Mouse (Mus musculus): ENCODE results near the gene Rabgap1l.
"Not testable (repeated sequence)": the region's sequence is repeated elsewhere in the genome, so short reads cannot be mapped to it uniquely, and the experiment has no call there.

Rabgap1l gene

DNA sequence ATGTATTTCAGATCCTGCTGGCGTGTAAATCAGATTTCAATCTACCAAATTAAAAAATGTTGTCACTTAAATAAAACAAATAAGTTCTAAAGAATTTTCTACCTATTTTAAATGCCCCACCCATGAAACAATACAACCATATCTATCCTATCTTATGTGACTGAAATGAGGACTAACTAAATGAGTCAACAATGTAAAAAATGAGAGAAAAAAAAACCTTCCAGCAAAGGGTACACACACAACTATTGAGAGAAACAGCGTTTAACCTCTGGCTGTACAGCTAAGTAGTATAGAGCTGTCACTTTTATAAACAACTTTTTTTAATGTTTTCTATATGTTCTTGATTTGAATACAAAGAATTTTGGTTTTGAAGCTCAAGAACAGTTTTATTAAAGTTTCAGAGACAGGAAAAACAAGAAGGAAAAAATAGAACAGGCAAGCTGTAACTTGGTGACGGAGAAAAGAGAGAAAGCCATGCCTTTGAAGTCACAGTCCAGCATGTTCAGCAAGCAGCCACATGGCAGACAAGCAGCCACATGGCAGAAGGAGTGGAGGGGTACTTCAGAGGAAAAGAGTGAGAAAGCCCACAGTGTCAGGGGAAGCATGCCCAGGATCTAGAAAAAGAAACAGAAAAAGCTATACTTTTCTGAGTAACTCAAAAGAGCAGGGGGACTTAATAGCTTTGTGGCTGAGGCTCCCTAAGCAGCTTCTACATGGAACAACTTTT lies 120.8 kb downstream of the Rabgap1l start:
- ChIA-PET POLR2A (interaction anchor here in 2 of 4 experiments (0.8 to 1.6 kb wide), 2 partner anchors 18 to 23 kb away, joined by 3 to 4 read pairs; no protein-coding TSS in a partner anchor), CTCF (interaction anchor here in 1 of 4 experiments (0.6 kb wide), 1 partner anchor 392 kb away, joined by 9 read pairs; no protein-coding TSS in a partner anchor)

DNA sequence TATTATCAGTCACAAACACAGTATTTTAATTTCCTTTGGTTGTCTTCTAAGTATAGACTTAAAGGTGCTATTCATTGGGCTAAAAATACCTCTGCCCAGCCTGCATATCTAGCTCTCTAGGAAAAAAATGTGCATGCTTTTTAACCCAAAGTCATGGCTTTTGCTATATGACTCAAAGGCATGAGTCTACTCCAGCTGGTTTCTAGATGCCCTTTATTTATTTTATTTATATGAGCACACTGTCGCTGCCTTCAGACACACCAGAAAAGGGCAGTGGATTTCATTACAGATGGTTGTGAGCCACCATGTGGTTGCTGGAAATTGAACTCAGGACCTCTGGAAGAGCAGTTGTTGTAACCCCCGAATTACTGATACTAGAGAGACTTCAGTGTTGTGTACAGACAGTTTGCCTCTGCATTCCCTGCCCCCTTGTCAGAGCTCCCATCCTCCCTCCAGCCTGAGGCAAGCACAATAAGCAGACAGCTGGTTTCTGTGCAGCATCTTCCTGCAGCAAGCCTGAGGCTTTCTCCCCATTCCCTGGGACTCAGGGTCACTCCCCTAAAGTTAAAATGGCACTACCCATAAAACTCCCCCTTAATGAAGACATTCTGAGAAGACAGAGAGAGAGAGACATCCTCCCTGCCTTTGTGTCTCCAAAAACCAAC lies 137.1 kb downstream of the Rabgap1l start:
- POLR2A ChIA-PET, result interaction anchor here in 1 of 4 experiments (0.6 to 1.1 kb wide), 2 partner anchors 11 to 485 kb away, joined by 3 to 4 read pairs; no protein-coding TSS in a partner anchor

DNA sequence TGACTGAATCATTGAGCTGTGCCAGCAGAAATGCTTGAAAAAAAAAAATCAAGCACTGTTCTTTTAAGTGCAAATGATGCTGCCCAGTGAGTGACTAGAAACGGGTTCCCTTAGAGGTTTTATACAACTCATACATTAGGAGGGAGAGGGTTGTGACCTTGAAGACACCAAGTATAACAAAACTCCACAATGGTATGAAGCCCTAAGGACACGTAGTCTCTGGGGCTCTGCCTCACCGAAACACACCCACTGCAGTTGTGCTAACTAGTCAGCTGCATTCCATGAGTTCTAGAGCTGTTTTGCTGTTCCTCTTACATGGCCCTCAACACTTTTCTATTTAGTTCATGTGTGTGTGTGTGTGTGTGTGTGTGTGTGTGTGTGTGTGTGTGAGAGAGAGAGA lies 141.3 kb downstream of the Rabgap1l start:
- CTCF ChIA-PET, result no interaction called here
- POLR2A ChIA-PET, result interaction anchor here in 2 of 4 experiments (0.7 to 2.4 kb wide), 6 partner anchors 16 to 441 kb away, joined by 3 to 6 read pairs (median 3); no protein-coding TSS in a partner anchor

More for the DNA sequence above, 137.1 kb downstream of the Rabgap1l start:
- CTCF ChIA-PET, result no interaction called here

DNA sequence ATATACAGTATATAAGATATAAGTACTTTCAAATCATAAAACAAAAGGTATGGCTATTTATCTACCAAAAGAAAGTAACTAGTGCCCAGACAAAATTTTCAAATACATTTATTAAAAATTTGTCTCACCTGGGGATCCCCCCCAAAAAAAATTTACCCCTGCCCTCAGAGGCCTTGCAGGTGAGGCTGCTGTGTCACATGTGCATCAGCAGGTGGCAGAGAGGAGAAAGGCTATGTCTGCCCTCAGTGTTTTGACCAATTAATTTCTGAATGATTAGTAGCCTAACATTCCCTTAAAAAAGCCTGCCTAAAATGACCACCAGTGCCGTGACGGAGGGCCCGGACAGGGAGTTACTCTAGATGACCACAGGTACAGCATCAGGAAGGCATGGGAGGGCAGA lies 147.6 kb downstream of the Rabgap1l start:
- CTCF ChIA-PET, result interaction anchor here in 1 of 4 experiments (0.7 kb wide), 1 partner anchor 551 kb away, joined by 3 read pairs; no protein-coding TSS in a partner anchor

DNA sequence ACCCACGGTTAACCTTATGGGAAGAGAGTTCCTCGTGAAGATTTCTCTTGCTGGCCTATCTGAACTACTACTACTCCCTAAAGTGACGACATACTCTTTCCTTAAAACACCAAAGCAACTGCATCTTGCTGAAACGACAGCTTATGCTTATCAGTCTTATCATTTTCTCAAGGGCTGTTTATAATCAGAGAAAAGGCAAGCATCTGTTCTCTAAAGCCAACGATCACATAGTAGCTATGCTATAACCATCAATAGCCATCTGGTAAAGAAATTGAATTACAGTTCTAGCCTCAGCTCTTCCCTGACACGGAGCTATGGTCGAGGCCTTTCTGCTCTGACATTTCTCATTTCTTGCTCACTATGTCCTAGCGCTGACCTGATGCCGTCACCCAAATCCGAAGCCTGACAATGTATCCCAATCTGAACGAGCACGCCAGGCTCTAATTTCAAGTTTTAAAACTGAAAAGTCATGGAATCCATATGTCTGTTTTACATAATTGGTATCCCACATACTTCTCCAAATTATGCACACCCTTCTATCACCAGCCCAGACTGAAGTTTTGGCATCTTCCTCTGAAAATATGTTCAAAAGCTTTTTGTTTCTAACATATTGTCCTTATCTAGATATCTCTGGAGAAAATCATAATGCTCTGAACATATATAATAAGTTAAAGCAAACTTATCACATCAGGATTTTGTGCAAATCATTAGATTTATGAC lies 164.6 kb downstream of the Rabgap1l start:
- CTCF ChIA-PET, result no interaction called here

More for the DNA sequence above, 147.6 kb downstream of the Rabgap1l start:
- POLR2A ChIA-PET, result interaction anchor here in 1 of 4 experiments (1.0 kb wide), 1 partner anchor 10 kb away, joined by 4 read pairs; no protein-coding TSS in a partner anchor

DNA sequence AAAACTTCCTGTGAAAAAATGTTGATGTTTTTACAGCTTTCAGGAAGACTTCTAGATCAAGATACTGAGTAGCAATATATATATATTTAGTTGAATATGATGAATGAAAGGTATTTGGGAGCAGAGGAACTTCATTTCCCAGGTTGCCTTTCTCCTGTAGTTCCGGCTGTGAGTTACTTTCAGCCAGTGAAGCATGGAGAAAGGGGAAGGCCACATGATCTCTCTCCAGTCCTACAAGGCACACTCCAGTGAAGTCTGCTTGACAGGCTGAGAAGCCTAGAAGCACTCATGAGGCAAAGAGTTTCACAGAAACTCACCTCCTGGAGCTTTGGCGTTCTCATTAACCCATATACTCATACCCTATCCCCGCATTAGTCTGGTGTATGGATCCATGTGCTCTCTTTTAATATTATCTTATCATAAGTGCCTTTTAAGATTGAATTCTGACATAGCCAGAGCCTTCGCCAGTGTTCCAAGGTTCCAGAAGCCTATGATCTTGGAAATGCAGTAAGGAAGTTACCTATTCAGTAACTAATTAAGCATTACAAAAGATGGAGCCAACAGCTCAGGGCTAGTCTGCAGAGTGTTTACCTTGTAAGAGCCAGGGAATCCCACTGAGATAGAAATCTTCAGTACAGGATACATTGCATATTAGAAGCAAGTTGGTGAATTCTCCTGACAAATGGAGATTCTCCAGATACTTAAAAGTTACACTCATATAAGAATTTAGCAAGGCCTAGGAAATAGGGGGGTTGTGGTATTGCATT lies 168.5 kb downstream of the Rabgap1l start:
- CTCF ChIA-PET, result not testable (repeated sequence)
- POLR2A ChIA-PET, result interaction anchor here in 1 of 4 experiments (1.2 kb wide), 1 partner anchor 25 kb away, joined by 3 read pairs; no protein-coding TSS in a partner anchor

More for the DNA sequence above, 164.6 kb downstream of the Rabgap1l start:
- POLR2A ChIA-PET, result no interaction called here

DNA sequence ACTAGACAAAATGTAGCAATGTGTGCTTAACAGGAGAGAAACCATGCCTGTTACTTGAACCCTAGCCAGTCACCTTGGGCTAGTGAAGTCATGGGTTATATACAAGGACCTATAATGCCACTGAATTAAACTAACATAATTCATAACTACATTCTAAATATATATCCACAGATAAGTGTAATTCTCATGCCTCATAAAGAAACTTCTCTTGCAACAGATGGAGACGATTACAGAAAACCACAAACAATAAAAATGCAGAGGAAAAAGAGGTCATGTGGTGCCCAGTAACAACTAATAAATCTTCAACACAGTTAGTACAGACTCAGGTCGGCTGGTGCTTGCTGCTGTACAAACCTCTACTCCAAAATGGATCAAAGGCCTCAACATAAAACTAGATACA lies 174.8 kb downstream of the Rabgap1l start:
- ChIA-PET POLR2A (no interaction called here), CTCF (no interaction called here)

DNA sequence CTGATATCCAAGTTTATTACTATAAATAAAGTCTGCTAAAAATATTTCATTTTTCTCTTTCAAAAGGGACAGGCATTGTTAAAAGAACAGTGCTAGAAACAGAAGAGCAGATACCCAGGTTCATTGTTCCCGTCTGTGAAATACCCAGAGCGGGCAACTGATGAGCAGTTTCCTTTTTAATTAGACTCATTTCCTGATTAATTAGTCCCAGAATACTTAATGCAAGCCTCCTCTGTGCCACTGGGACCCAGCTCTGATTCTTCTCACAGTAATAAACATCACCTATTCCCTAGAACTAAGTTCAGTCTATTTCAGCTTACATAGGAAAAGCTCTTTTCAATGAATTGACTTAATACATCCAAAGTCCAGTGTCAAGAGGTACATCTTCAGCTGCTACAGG lies 186.6 kb downstream of the Rabgap1l start:
- CTCF ChIA-PET, result no interaction called here
- POLR2A ChIA-PET, result no interaction called here

DNA sequence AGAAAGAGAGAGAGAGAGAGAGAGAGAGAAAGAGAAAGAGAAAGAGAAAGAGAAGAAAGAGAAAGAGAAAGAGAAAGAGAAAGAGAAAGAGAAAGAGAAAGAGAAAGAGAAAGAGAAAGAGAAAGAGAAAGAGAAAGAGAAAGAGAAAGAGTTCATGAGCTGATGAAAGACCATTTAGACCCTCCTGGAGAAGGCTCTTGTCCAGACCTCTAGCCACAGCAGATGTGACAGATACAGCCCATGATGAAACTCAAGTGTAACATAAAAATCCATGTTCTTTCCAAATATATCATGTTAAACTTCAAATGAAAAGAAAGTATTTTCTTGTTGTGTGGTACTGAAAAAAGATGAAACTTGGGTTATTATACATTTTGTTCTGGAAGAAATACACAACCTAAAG lies 189.7 kb downstream of the Rabgap1l start:
- POLR2A ChIA-PET, CTCF ChIA-PET: not testable (repeated sequence)

DNA sequence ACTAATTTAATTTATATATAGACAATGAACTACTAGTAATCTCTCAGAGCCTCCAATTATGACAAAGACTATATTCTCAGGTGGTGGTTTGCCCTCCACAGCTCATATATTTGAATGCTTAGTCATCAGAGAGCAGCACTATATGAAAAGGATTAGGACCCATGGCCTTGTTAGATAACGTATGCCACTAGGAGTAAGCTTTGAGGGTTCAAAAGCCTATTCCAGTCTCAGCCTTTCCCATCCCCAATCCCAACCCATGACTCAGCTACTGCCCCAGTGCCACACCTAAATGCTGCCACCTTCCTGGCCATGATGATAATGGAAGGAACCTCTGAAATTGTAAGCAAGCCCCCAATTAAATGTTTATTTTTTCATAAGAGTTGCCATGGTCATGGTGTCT lies 195.6 kb downstream of the Rabgap1l start:
- ChIA-PET POLR2A (no interaction called here), CTCF (interaction anchor here in 1 of 4 experiments (0.5 kb wide), 1 partner anchor 189 kb away, joined by 3 read pairs; no protein-coding TSS in a partner anchor)

DNA sequence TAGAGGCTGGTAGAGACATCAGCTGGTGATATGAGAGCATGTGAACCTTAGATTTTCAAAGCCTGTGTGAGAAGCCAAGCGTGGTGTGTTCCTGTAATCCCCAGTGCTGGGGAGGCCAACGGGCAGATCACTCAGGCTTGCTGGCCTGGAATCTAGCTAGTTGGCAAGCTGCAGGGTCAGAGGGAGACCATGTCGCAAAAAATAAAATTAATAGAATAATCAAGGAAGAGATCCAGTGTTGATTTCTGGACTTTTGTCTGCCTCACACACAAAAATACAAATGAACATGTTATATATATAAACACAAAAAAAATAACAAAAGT lies 196.1 kb downstream of the Rabgap1l start:
- POLR2A ChIA-PET, result no interaction called here
- CTCF ChIA-PET, result no interaction called here

DNA sequence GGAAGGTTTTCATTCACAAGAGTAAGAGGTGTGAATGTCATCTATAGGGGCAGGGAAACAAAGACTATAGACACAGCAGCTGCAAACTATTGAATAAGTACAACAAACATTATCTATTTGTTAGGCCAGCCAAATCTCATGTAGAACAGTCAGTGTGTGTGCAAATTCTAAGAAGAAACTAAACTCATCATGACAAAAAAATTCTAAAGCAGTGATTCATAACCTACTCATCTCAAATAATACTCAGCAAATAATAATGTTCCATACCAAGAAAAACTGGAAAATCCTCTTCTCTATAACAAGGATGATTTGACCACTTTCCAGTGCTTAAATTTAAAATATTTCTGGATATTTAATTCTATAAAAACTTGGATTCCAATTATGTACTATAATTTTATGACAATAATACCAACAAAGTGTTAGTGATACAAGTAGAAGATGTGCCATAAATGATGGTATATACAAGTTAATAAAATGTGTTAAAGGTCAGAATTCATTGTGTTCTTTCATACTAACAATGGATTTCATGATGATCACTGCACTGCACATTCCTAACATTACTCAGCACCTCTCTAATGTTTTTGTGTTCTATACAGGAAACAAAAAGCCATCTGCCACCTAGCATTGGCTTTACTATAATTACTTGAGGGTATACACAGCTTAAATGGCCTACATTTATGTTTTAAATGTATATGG lies 196.6 kb downstream of the Rabgap1l start:
- CTCF ChIA-PET, result no interaction called here
- POLR2A ChIA-PET, result no interaction called here

DNA sequence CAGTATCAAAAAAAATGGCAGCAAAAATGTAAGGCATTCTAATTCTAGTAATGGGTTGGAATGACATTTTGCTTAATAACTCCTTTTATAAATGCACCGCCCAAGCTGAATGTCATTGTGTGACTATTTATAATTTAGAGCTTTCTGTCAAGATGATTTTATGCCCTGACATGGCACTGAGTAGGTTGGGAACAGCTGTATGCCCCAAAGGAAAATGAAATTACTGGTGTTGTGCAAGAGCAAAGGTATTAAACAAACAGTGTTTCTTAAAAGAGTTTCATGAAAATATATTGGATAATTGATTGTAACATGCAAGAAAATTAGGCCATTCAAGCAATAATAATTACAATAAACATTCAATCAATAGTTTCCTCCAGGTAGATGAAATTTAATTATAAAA lies 198.4 kb downstream of the Rabgap1l start:
- POLR2A ChIA-PET, result no interaction called here
- CTCF ChIA-PET, result no interaction called here

DNA sequence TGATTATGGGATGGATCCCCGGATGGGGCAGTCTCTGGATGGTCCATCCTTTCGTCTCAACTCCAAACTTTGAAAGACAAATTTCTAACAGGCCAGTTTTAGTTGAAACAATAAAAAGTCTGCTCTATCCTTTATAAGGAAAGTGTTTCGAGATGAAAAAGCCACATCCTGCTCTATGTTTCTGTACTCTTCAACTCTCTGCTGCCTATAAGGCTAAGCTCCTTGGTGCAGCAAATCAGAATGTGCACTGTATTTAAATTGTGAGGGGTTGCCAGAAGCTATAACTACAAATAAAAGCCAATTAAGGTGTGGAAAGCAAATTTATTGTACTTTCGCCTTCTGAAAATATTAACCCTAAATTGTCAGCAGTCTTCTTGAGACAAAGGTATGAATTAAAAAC lies 198.9 kb downstream of the Rabgap1l start:
- CTCF ChIA-PET, result interaction anchor here in 1 of 4 experiments (1.3 kb wide), 1 partner anchor 33 kb away, joined by 3 read pairs; no protein-coding TSS in a partner anchor
- POLR2A ChIA-PET, result no interaction called here

DNA sequence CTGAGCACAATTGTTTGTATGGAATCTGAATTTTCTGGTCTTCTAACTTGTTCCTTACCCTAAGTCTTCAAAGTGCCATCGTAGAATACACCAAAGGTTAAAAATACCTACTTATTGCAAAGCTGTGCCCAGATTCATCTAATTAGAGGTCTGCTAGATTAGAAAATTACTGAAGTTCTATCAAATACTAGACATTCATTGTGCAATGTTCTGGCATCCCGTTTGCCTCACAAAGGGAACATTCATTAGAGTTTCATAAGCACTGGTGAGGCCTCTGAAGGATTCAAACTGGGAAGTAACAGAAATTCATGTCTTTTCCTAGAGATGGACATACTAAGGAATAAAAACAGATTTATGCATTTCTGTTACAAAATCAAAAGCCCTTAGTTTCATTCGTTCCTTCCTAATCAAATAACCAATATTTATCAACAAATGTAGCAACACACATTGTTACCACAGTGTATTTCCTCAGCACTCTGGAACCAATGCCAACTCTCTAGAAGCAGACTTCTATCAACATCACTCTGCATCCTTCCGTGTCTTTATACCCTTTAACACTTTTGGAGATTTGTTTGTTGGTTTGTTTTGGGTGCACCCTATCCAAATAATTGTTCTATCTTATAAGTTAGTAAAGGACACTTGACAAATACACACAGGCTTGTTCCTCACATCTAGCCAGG lies 204.0 kb downstream of the Rabgap1l start:
- CTCF ChIA-PET, result no interaction called here

DNA sequence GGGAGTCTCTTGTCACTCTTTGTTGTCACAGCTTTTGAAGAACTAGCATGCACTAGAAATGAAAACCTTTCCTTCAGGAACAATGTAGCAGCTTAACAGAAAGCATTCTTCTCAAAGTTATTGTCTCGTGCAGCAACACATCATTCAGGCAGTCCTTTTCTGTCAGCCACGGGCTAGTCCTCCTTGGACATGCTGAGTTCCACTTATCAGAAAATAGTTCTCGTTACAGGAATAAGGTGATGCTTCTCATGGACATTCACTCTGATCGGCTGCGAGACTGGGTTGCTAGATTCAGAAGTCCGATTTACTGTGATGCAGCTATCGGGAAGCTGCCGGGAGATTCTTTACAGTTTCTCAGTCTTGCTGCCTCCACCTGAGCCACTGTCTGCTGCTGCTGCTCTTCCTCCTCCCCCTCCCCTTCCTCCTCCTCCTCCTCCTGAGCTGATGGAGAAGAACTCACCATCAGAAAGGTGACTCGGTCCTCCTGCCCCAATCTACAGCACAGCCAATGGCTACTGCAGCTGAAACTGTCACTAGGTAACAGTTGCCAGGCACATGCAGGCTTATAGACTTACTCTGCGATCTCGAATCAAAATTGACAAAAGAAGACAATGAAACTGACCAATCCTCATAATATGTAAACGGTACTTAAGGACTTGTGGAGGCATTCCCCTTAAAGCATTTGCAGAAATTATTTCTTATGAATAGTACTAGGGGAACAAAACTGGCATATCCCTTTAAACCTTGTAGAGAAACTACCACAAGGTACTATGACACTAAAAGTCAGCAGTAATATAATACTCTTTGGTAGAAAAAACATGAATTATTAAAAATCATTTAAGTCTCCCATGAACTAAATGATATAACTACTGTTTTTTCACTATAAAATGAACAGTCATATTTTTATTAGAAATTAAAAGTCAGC lies 213.4 kb downstream of the Rabgap1l start:
- ChIA-PET CTCF (interaction anchor here in 1 of 4 experiments (0.6 kb wide), 1 partner anchor 310 kb away, joined by 4 read pairs; no protein-coding TSS in a partner anchor), POLR2A (no interaction called here)

More for the DNA sequence above, 204.0 kb downstream of the Rabgap1l start:
- POLR2A ChIA-PET, result no interaction called here

DNA sequence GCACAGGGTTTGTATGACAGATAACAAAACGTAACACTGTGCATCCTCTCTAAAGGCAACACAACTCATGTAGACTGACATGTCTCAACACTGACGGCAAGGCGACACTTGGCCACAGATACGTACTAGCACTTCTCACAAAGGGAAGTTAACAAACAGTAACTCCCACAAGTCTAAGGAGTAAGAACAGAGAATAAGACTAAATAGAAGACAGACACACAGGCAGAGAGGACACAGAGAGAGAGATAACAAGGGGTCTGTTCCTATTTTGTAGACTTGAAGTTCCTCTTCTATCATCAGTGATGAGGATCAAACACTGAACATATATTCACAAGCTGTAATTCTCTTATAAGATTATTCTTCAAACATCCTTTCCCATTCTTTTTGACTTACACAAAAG lies 216.9 kb downstream of the Rabgap1l start:
- ChIA-PET POLR2A (no interaction called here), CTCF (no interaction called here)

Data from embryonic stem cell, embryonic (primary cell).